Mouse (Mus musculus) right cerebral cortex, postnatal 14 days (tissue): ENCODE measurements around the gene Ube2l6.
"Not testable (repeated sequence)": the region's sequence is repeated elsewhere in the genome, so short reads cannot be mapped to it uniquely, and the experiment has no call there.

Source experiments
- DNase-seq: peaks from one replicate; pipeline ENCODE4 v3.0.0; 2022

Gene Ube2l6

GRCm38 (mm10) chr2:84793871-84794270 lies 4.8 kb upstream of the Ube2l6 start:
- DNase-seq: no peak

DNA sequence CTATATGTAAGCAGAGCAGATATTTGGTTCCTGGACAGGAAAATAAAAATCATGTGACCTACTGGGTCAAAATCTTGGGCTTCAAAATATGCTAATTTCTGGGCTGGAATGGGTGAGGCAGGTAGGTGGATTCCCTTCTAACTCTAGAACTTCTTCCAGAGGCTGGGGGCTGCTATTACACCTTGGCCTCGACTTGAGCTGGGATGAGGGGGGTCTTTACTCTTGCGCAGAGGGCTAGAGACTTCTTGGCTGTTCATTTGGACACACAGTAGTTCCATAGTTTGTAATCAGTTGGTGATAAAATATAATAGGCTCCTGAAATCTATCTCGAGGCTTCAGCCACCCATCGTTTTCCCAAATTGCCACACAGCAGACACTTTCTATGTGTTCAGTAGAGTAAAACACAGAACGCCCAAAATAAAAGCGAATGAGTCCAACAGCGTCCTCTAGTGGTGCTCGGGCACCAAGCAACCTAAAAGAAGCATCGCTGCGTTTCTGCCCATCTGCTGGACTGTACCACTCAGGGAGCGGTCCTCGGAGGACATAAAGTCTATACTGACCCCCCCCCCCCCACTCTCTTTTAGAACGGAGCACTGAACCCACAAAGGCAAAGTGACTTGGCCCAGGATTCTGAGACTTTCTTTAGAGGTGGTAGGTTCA lies 665 bp upstream of the Ube2l6 start:
- DNase-seq: peak; percentile 71

DNA sequence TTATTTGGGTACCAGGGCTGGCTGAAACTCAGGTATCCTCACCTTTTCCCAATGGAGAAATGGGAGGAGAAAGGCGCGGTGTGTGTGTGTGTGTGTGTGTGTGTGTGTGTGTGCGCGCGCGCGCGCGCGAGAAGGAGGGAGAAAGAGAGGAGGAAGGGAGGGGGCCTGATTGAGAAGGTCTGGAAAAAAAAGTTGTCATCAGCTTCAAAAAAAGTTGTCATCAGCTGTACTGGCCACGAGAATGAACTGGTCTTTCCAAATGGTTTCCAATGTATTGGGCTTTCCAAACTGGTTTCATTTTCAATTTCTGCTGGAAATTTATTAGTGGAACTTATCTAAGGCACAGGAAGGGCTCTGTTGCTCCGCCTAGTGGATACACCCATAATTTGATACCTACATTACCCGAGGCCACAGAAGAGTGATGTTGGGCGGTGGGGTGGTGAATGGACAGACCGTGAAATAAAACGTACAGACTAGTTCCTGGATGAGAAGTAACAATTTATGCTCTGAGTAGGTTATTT lies 473 bp downstream of the Ube2l6 start:
- DNase-seq: peak; percentile 31

DNA sequence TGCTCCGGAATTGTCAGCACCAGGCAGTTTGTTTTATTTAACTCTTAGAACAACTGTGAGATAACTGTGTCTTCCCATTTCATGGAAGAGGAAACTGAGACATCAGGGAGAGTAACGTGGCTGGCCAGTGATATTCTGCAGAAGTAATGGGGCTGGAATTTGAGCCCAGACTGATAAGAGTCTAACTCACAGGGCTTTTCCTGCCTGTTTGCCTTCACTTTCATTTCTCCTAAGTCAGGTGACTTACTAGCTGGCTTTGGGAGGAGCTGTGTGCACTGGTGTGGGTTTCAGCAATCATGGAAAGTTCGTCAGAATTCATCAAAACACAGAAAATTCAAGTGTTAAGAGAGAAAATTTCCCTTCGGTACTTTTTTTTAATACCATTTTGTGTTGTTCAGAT lies 1.7 kb downstream of the Ube2l6 start:
- DNase-seq: no peak

DNA sequence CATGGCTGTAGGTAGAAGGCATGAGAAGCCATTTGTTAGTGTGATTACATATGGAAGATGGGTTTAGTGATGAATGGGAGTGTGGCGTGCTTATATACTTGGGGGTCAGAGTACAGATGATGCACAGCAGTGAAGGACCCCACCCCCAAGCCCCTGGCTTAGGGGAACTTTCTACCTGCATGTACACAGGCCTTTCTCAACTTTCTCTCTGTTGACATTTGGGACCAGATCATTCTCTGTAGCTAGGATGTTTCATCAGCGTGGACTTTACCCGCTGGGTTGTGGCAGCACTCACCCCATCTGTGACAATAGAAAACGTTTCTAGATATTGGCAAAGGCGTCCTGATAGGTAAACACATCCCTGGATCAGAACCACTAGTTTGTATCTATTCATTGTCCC lies 2.6 kb downstream of the Ube2l6 start:
- not testable (repeated sequence) for DNase-seq

GRCm38 (mm10) chr2:84803963-84804362 lies 5.3 kb downstream of the Ube2l6 start:
- DNase-seq: no peak

DNA sequence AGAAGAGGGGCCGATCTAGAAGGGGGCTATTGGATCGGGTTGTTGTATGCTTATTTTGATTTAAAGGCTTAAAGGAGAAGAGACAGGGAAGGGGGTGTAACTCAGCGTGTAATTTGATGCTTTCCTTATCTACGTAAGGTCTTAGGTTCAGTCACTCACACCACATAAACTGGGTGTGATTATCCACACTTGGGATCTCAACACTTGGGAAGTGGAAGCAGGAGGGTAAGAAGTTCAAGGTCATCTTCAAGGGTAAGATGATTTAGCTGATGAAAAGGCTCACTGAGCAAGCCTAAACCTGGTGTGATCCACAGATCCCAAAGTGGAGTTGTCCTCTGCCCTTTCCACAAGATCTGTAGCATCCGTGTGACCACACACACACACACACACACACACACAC lies 7.9 kb downstream of the Ube2l6 start:
- DNase-seq: no peak

- DNase-seq: no peak
Observed at GRCm38 (mm10) chr2:84809330-84809729, 10.7 kb downstream of the Ube2l6 start.

- no peak for DNase-seq
Observed at GRCm38 (mm10) chr2:84810526-84810885, 11.9 kb downstream of the Ube2l6 start.

DNA sequence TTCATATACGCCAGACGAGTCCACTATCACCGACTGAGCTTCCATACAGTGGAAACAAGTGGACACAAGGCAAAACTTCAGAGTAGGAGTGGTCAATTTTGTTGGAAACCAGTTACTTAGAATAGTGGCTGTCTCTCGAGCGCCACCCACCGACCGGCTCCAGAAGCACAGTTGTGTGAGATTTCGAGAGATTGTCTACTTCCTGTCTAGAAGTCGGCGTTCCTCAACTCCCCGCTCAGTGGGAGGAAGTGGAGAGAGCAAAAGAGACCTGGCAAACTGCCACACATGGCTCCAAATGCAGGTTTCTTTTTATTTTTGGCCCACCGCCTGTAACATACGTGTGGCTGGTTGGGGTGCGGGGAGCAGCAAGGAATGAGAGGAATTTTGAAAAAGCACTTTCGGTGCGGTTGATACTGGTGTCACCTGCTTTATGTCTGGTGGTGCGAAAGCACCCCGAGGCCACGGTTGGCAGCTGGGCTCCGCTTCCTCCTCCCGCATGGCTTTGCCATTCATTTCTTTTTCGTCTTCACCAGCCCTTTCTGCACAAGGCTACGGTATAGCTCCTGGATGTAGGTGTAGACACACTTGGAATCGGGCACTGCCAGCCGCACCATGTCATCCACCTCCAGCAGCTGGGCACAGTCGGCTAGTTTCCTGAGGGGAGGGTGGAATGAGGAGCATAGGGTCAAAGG lies 12.4 kb downstream of the Ube2l6 start:
- peak; percentile 80 for DNase-seq

GRCm38 (mm10) chr2:84811880-84812279 lies 13.3 kb downstream of the Ube2l6 start:
- DNase-seq: no peak

GRCm38 (mm10) chr2:84812676-84813075 lies 14.0 kb downstream of the Ube2l6 start:
- DNase-seq: no peak

GRCm38 (mm10) chr2:84819861-84820260 lies 21.2 kb downstream of the Ube2l6 start:
- DNase-seq: no peak

DNA sequence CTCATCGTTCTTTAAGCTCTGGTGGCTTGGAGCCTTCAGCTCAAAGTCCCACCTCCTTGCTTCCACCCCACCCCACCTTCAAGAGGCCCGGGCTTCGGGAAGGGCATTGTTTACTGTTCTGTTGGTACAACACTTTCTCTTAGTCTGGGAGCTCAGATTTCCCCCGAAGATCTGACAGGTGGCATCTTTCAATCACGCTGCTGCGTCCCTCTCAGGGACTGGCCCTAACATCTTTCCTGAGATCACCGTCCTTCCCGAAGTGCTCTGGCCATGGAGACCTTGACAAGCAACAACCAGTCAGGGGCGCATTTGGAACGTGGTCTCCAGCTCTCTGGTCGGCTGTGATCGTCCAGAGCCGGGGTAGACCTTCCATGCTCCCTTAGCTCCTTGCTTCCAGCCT lies 23.9 kb downstream of the Ube2l6 start, which contains the start of gene Smtnl1:
Gene Smtnl1 (minus strand): TSS at position 101 of the 400 bp plus-strand sequence.
- DNase-seq: no peak

DNA sequence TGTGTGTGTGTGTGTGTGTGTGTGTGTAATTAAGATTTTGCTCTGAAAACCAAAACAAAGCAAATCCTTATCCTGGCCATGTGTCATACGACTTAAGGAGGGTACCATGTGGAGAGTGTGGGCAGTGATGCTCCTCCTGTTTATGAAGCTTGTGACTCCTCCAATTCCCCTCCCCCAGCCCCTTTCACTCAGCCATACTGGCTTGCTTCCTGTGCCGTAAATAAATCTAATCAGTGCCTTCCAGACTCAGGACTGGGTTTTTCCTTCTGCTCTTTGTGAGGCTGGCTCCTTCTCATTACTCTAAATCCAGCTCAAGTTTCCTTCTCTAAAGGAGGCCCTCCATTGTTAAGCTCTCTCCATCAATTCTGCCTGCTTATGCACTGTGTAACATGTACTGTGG lies 24.6 kb downstream of the Ube2l6 start:
- no peak for DNase-seq

DNA sequence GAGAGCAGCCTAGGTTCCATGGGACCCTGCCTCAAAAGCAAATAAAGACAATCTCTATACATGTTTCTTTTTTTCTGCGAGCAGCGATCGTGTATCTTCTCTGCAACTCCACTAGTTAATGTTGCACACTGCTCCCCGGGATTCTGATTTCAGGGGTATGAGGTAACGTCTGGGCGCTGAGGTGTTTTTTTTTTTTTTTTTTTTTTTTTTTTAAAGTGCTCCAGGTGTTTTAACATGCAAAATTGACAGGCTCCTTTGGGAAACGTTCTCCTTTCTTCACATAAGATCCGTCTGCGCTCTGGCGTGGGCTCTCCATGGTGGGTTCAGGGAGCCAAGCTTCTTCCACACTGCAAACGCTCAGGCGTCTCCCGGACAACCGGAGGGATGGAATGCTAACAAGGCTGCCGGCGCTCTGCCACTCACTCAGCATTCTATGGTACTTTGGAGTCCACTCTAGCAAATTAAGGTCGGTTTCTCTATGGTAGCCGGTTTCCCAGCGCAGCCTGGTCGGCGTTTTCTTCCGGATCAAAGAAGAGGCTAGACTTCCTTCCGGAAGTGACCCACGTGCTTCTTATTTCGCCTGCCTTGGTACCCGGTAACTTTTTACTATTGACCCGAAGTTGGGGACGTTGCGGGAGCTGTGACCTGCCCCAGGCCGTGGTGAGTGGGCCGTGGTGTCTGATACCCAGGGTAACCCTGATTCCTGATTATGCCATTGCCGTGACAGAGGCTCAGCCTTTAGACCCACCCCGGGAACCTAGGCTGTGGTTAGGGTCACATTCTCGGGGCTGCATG lies 28.1 kb downstream of the Ube2l6 start, which contains the start of gene Timm10:
Gene Timm10 (plus strand): TSS at position 510 of the 795 bp plus-strand sequence.
- DNase-seq: peak; percentile 82

DNA sequence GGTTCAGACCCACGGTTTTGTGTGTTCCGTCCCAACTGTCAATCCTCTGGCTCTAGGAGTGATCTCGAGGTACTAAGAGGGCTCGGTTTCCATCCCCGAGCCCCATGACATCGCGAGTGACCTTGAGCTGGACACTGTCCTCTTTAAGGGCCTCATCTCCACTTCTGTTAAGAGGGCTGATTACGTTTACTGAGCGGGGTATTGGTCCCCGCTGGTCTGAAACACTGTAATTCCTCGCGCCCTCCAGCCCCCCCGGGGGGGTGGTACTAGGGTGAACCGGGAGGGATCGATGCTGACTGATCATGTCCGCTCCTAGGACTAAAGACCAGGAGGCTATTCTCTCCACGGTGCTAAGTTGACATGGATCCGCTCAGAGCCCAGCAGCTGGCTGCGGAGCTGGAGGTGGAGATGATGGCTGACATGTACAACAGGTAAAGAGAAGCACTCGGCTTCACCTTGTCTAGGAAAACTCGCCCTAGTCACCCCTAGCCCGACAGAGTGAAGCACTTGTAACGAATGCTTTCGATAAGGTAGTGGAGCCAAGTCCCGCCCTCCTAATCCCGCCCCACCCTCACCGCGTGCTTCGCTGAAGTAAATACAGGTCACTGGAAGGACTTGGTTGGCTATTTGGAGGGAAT lies 28.8 kb downstream of the Ube2l6 start:
- DNase-seq: no peak

DNA sequence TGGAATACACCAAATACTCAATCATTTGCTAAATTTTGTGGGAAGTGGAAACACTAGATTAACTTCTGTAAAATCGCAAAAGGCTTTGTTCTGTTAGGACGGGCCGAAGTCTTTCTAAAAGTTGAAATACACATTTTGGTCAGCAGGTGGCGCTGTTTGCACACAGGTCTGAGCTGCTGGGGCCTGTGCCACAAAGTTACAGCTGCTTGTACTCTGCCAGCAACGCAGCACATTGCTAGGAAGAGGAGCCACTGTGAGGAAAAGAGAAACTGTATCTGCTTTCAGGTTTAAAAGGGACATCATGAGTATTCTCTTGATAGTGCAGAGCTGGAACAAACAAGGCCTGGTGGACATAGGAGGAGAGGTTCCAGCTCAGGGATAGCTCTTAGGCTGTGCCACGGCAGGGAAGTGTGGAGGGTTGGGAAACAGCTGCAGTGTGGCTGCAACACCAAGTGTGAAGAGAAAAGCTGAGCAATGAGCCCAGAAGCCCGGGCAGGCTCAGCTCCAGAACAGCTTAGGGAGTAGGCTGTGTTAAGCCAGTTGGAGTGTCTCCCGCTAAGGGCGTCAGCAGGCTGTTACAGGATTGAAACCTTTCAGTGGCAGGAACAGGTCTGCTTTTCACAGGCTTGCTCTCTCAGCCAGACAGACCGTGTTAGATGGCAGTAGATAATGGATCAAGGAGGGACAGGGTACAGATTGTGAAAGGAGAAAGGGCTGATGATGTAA lies 33.2 kb downstream of the Ube2l6 start:
- peak; percentile 81 for DNase-seq

DNA sequence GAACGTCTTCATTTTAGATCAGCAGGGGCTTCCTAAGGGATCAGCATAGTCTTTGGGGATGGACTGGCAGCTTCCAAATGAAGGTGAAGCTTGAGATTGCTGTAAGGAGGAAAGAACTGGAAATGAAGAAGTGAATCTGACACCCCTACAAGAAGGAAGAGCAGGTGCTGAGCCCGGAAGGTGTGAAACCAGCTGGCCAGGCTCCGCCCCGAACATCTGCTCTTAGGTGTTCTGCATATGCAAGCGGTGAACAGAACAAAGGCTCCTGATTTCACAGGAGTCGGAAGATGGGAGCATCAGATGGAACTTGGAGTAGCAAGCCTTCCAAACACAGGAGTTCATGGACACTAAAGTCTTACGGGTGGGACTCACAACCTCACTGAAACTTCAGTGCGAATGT lies 38.5 kb downstream of the Ube2l6 start:
- no peak for DNase-seq

- DNase-seq: no peak
Observed at GRCm38 (mm10) chr2:84837817-84838592, 39.4 kb downstream of the Ube2l6 start.

DNA sequence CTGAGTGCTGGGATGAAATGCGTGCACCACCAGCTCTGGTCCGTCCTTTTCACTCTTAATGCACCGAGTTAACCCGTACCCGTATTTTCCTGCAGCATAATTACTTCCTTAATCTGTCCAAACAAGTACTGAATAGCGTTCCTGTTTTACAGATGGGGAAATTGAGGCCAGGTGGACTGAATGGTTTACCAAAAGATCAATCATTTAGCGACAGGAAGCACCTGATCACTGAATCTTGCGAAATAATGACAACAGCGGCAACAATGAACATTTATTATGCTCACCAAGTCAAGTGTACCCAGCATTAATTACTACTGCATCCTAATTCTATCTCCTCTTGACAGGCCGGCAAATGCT lies 39.9 kb downstream of the Ube2l6 start, which contains the start of gene Slc43a1:
Gene Slc43a1 (plus strand): TSS at position 258 of the 357 bp plus-strand sequence.
- DNase-seq: no peak
